Mouse (Mus musculus) ES-E14 (cell line): ENCODE data around the gene Elk4. TPM values are rescaled to one million over a fixed set of nuclear protein-coding genes. Genes with fewer than 3 reads are reported as not detected.

ENCODE experiments used
- DNase-seq: peaks from one replicate; pipeline ENCODE4 v3.0.0-alpha.2; 2013; ENCODE audit warnings: low read depth, low spot score
- H3K27ac ChIP-seq: 2 replicates; pipeline ENCODE4 v1.5.1; 2012; ENCODE audit warnings: low read depth, mild to moderate bottlenecking, low read length, moderate library complexity, mixed read lengths; ENCODE audit not compliant: poor library complexity, insufficient read depth, severe bottlenecking
- H3K36me3 ChIP-seq: 2 replicates; pipeline ENCODE4 v1.6.1; 2012; ENCODE audit warnings: mild to moderate bottlenecking, low read length, moderate library complexity, mixed read lengths; ENCODE audit not compliant: control insufficient read depth, poor library complexity, insufficient read depth, severe bottlenecking
- H3K4me1 ChIP-seq, 2 experiments: fragments of 150-350 bp in 1 of 2; sonication (generic) in 1 of 2; 2 replicates each; pipeline ENCODE4 v1.6.1; 2012; ENCODE audit warnings: low read length in 2 of 2, mild to moderate bottlenecking in 1 of 2, mixed read lengths in 1 of 2; ENCODE audit not compliant: control insufficient read depth in 2 of 2, insufficient read depth in 2 of 2, poor library complexity in 1 of 2
- H3K4me3 ChIP-seq, 2 experiments: fragments of 150-350 bp in 1 of 2; sonication (generic) in 1 of 2; 2 replicates each; pipeline ENCODE4 v1.5.1; 2012; ENCODE audit warnings: low read length in 2 of 2, low read depth in 1 of 2, mild to moderate bottlenecking in 1 of 2, mixed read lengths in 1 of 2; ENCODE audit not compliant: insufficient read depth in 1 of 2, poor library complexity in 1 of 2, severe bottlenecking in 1 of 2
- H3K9ac ChIP-seq: 2 replicates; pipeline ENCODE4 v1.6.1; 2012; ENCODE audit warnings: low read depth, mild to moderate bottlenecking, low read length, mixed read lengths; ENCODE audit not compliant: poor library complexity, insufficient read depth, severe bottlenecking
- H3K9me3 ChIP-seq: fragments of 150-350 bp; sonication (generic); 2 replicates; pipeline ENCODE4 v1.6.1; 2012; ENCODE audit warnings: low read depth, mild to moderate bottlenecking, low read length; ENCODE audit not compliant: control insufficient read depth, insufficient read depth
- CHD2 ChIP-seq: IDR thresholded peaks from 2 replicates; pipeline ENCODE4 v1.6.1; 2014; ENCODE audit warnings: mild to moderate bottlenecking, low read depth, low read length, inconsistent platforms
- HCFC1 ChIP-seq: IDR thresholded peaks from 2 replicates; pipeline ENCODE4 v1.6.1; 2012; ENCODE audit warnings: low read length, inconsistent platforms, borderline replicate concordance; ENCODE audit not compliant: insufficient read depth
- MAFK ChIP-seq: IDR thresholded peaks from 2 replicates; pipeline ENCODE4 v1.6.1; 2014; ENCODE audit warnings: mild to moderate bottlenecking, low read depth, low read length, inconsistent platforms; ENCODE audit not compliant: insufficient read depth
- ZC3H11A ChIP-seq: IDR thresholded peaks from 2 replicates; pipeline ENCODE4 v1.6.1; 2012; ENCODE audit warnings: low read depth, mild to moderate bottlenecking, inconsistent platforms, low read length, borderline replicate concordance
- ZNF384 ChIP-seq: IDR thresholded peaks from 2 replicates; pipeline ENCODE4 v1.6.1; 2012; ENCODE audit warnings: low read depth, low read length, inconsistent platforms
- in situ Hi-C, 2 experiments: fragments of 600-800 bp; cut with MboI; formaldehyde crosslinking; loops; one replicate each; pipeline ENCODE4 v1.15.1; 2025; ENCODE audit warnings: low sequenced_read_pairs in 2 of 2, inconsistent platforms in 1 of 2; ENCODE audit not compliant: unreplicated experiment in 2 of 2
- total RNA-seq: library from RNA; depleted of rRNA; stranded (reverse); fragments of 300-350 nt; gene quantifications from 2 replicates; pipeline ENCODE4 v1.2.3, GENCODE M21; 2012

Gene Elk4
- total RNA-seq, 1 experiment = 14.7 TPM

GRCm38 (mm10) chr1:131971771-131972497 lies 35.5 kb upstream of the Elk4 start:
- no peaks in the 10 kb centered on the region for H3K9me3 ChIP-seq
- H3K9ac ChIP-seq = no peak overlapping the region
- in situ Hi-C loops = no loop called here
- no peak for DNase-seq
- no peak for TF ChIP-seq CHD2
- no peak for TF ChIP-seq ZC3H11A
- no peak for TF ChIP-seq HCFC1
- TF ChIP-seq MAFK = no peak
- H3K4me1 ChIP-seq = peaks cover 5 to 21% of the 10 kb centered on the region in 2 experiments
- H3K36me3 ChIP-seq = no peaks in the 10 kb centered on the region
- H3K27ac ChIP-seq = no peak overlapping the region
- H3K4me3 ChIP-seq = no peak overlapping the region

- no peaks in the 10 kb centered on the region for H3K36me3 ChIP-seq
- TF ChIP-seq MAFK (no peak), ZC3H11A (no peak), ZNF384 (no peak), CHD2 (no peak), HCFC1 (no peak)
- H3K4me1 ChIP-seq = peaks cover 5 to 21% of the 10 kb centered on the region in 2 experiments
- DNase-seq = no peak
- in situ Hi-C loops = no loop called here
- no peak overlapping the region for H3K27ac ChIP-seq
- H3K9ac ChIP-seq = no peak overlapping the region
- H3K4me3 ChIP-seq = no peak overlapping the region
- no peaks in the 10 kb centered on the region for H3K9me3 ChIP-seq
These were observed 34.7 kb upstream of the Elk4 start for GRCm38 (mm10) chr1:131972498-131973334.

GRCm38 (mm10) chr1:131973991-131974390 lies 33.4 kb upstream of the Elk4 start:
- Histone ChIP-seq H3K4me1 (peaks cover 5 to 23% of the 10 kb centered on the region in 2 experiments), H3K9ac (no peak overlapping the region), H3K9me3 (no peaks in the 10 kb centered on the region), H3K27ac (no peak overlapping the region), H3K4me3 (no peak overlapping the region), H3K36me3 (no peaks in the 10 kb centered on the region; the same call in 1 of the 2 replicates)
- DNase-seq = no peak
- TF ChIP-seq ZNF384 (no peak), ZC3H11A (no peak), CHD2 (no peak), MAFK (no peak), HCFC1 (no peak)
- in situ Hi-C loops = no loop called here

GRCm38 (mm10) chr1:131976886-131977285 lies 30.5 kb upstream of the Elk4 start:
- in situ Hi-C loops = no loop called here
- no peaks in the 10 kb centered on the region; the same call in 1 of the 2 replicates for H3K36me3 ChIP-seq
- no peaks in the 10 kb centered on the region for H3K9me3 ChIP-seq
- H3K4me3 ChIP-seq = no peak overlapping the region
- no peak for TF ChIP-seq CHD2
- no peak for TF ChIP-seq ZNF384
- TF ChIP-seq MAFK = no peak
- no peak for TF ChIP-seq ZC3H11A
- TF ChIP-seq HCFC1 = no peak
- DNase-seq = no peak
- no peak overlapping the region for H3K27ac ChIP-seq
- no peak overlapping the region for H3K9ac ChIP-seq
- peaks cover 0 to 10% of the 10 kb centered on the region in 2 experiments; a peak in 3 of 4 replicates for H3K4me1 ChIP-seq
